Mouse (Mus musculus): ENCODE data around the gene Cops4. TPM values are rescaled to one million over a fixed set of nuclear protein-coding genes. Genes with fewer than 3 reads are reported as not detected.

Cops4 gene
- polyA plus RNA-seq (2012; ENCODE audit: low replicate concordance) = 3.0 and 32.6 TPM in 2 replicates

DNA sequence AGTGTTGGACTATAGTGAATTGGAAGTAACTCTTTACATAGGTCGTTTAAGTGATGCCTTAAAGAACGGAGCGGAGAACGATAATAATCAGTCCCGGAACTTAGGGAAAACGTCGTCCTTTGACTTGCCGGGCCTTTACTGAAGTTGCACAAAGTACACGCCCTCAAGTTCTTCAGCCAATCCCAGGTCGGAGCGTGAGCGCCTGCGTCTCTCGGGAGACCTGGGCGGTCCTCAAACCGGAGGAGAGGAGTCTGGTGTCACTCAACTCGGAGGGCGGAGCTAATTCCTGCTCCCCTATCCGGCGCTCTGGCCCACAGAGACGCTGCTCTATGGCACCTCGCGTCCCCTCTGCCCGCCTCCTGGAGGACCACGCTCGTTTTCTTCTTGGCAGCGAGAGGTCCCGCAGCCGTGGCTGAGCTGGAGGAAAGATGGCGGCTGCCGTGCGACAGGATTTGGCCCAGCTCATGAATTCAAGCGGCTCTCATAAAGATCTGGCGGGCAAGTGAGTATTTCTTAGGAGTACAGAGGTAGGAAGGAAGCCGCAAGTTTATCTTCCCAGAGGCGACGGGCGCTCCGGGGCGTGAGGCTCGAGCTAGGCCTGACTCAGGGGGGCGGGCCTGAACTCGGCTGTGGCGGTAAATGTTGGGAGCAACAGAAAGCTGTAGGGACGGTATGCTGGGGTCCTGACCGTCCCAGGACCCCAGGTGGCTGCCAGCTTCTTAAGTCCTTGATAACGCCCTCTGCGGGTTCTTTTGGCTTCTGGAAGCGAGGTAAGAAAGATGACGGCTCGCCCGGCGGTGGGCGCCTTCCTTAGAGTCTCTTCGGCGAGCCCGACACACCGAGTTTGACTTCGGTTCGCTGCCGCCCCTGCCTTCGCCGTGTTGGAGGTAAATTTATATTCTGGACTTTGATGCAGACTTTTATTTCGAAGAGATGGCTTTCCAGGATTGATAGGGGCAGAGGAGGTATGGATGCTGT, at the start of gene Cops4:
Cops4 (plus strand) TSS at position 261 of the 978 bp plus-strand sequence.

DNA sequence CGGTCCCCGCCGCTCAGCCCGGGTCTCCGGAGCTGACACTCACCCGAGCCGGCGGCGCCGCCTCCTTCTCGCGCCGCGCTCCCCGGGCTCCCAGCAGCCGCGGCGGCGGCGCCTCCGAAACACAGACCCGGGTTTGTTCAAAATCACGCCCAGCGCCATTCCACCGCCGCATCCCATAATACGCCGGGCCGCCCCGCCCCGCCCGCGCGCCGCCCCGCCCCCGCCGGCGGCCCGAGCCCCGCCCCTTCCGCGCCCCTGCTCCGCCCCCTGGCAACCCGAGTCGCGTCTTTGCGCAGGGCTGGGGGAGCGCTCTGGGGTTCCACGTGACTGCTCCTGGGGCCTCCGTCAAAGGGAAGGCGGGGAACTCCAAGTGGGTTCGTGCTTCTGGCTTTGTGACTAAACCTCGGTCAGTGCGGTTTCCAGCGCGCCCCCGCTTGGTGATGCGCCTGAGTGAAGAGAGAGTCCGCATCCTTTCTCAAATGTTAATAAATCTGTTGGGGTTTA, 17.6 kb upstream of the Cops4 start, which contains the start of gene Lin54:
Lin54 (minus strand) TSS at position 182 of the 504 bp plus-strand sequence.

DNA sequence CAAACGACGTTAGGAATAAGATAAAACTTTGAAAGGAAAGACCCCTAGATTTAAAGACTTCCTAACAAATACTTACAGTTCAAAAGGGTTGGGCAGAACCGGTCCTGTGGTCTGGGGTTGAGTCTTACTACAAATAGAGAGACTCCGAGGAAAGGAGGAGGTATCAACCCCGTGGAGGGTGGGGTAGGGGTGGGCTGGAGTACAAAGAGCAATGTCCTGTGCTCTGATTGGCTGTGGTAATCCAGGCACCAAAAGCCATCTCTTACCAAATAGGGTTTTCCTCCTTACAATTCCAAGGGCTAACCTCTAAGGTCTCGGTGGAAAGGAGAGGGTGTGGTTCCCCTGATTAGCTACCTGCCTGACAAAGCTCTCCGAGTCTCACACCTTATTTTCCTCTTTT, 54.0 kb downstream of the Cops4 start, which contains the start of gene Plac8:
Plac8 (minus strand) TSS at position 177 of the 400 bp plus-strand sequence.

Other genes with a start within 250 kb of the Cops4 start
- 72.5 and 207 TPM in 2 replicates for gene Sec31a, start 102.1 kb upstream of the Cops4 start, polyA plus RNA-seq (2012; ENCODE audit: low replicate concordance)
- gene Lin54, start 17.7 kb upstream of the Cops4 start, polyA plus RNA-seq (2012; ENCODE audit: low replicate concordance) = 2.9 TPM in 2 replicates
- gene Plac8, start 53.9 kb downstream of the Cops4 start, polyA plus RNA-seq (2012; ENCODE audit: low replicate concordance) = 0.72 and 2.3 TPM in 2 replicates
- gene Coq2, start 156.8 kb downstream of the Cops4 start, polyA plus RNA-seq (2012; ENCODE audit: low replicate concordance) = 62.3 and 69.2 TPM in 2 replicates
- 3.7 and 9.0 TPM in 2 replicates for gene Hpse, start 201.4 kb downstream of the Cops4 start, polyA plus RNA-seq (2012; ENCODE audit: low replicate concordance)